Comparison of ENCODE assay signal across 10 mouse cellular contexts in the genomic region with DNA sequence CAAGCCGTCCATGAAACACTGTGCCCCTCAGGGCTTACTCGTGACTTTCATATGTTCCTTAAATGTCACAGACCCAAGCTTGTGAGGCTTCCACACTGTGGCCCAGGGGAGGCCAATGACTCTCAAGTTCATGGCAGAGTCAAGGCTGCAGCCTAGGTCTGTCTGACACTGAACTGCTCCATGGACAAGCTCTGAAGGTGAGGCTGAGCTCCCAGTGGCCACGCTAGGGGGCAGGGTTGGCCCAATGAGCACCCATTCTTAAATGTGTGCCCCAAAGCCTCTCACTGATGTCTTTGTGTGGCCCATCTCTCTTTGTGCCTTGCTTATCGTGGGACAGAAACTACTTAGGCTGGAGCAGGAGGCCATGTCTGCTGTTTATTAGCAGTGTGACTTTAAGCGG. TPM values are rescaled to one million over a fixed set of nuclear protein-coding genes. Genes with fewer than 3 reads are reported as not detected.
A peak's percentile ranks its signal among the peaks of the same experiment; 100 is the strongest.
DNase-seq lines count a peak whose midpoint lies in the region; ATAC-seq and TF ChIP-seq lines count a peak whose summit lies in the region.
"Had no signal": no experiment of that assay in that cellular context is flagged by ENCODE, and none has a peak within 500 bp of the region (broad histone marks: within the 10 kb centered on the region; RNA-seq: fewer than 3 reads in every experiment).

No protein-coding gene starts in this region.

- no peak overlapping the region for H3K4me2 ChIP-seq in heart, postnatal 0 days (ENCODE audit: low read depth, low read length)
- H3K4me2 ChIP-seq in lung, postnatal 0 days (replicated peaks; ENCODE audit: low read depth, low read length) = no peak overlapping the region
- H3K4me2 ChIP-seq: kidney, embryonic 15.5 days; liver, embryonic 13.5 days had no signal

- H3K27me3 ChIP-seq in heart, postnatal 0 days (ENCODE audit: control insufficient read depth, insufficient read depth, low read length) = 0 out of 2 replicates have a peak, but pooled peaks cover 3% of the 10 kb centered on the region
- H3K27me3 ChIP-seq in lung, postnatal 0 days (replicated peaks; ENCODE audit: insufficient read depth, low read length) = no peaks in the 10 kb centered on the region
- H3K27me3 ChIP-seq: kidney, embryonic 15.5 days; liver, embryonic 13.5 days had no signal

- peaks cover 11% of the 10 kb centered on the region for H3K36me3 ChIP-seq in heart, postnatal 0 days (replicated peaks; ENCODE audit: control insufficient read depth, insufficient read depth, low read length)
- H3K36me3 ChIP-seq in lung, postnatal 0 days (ENCODE audit: insufficient read depth, low read length) = no peaks in the 10 kb centered on the region
- H3K36me3 ChIP-seq: liver, embryonic 13.5 days had no signal

- no peak for TF ChIP-seq EP300 in heart, postnatal 0 days (IDR thresholded peaks at IDR 0.05; ENCODE audit: low read depth)
- TF ChIP-seq EP300 in lung, postnatal 0 days (IDR thresholded peaks at IDR 0.05) = no peak

- no peaks in the 10 kb centered on the region for H3K9me3 ChIP-seq in heart, postnatal 0 days (replicated peaks; ENCODE audit: control insufficient read depth, low read length)
- H3K9me3 ChIP-seq in lung, postnatal 0 days (ENCODE audit: low read length) = no peaks in the 10 kb centered on the region
- H3K9me3 ChIP-seq: kidney, embryonic 15.5 days; liver, embryonic 13.5 days had no signal

- peaks cover 15% of the 10 kb centered on the region for H3K4me1 ChIP-seq in heart, postnatal 0 days (ENCODE audit: control insufficient read depth, insufficient read depth)
- H3K4me1 ChIP-seq in lung, postnatal 0 days (ENCODE audit: insufficient read depth, low read depth, low read length) = no peaks in the 10 kb centered on the region

- 73% methylated on average over 5 of the region's 5 CpGs for WGBS in heart, postnatal 0 days
- 67% methylated on average over 5 of the region's 5 CpGs for WGBS in lung, postnatal 0 days

- H3K4me3 ChIP-seq in heart, postnatal 0 days (ENCODE audit: low read depth, low read length) = no peak overlapping the region
- no peak overlapping the region for H3K4me3 ChIP-seq in lung, postnatal 0 days (ENCODE audit: low read depth, low read length)
- H3K4me3 ChIP-seq: kidney, embryonic 15.5 days; liver, embryonic 13.5 days had no signal

- H3K27ac ChIP-seq in heart, postnatal 0 days (ENCODE audit: low read depth) = no peak overlapping the region
- H3K27ac ChIP-seq in lung, postnatal 0 days (ENCODE audit: low read length) = no peak overlapping the region
- H3K27ac ChIP-seq: kidney, embryonic 15.5 days; liver, embryonic 13.5 days had no signal

- ATAC-seq in heart, postnatal 0 days (ENCODE audit: insufficient read depth, low read depth) = no peak
- ATAC-seq in lung, postnatal 0 days = no peak

- no peak for DNase-seq in heart, postnatal 0 days (ENCODE audit: low spot score)
- no peak for DNase-seq in heart, adult 11 months
- DNase-seq in lung, postnatal 0 days (ENCODE audit: low spot score) = no peak
- DNase-seq in lung, postnatal 25 days (ENCODE audit: low spot score) = no peak
- DNase-seq in adrenal gland, adult 8-10 months = peak; percentile 55
- DNase-seq in induced T-regulatory cell, adult 2 months (ENCODE audit: low read depth) = peak; percentile 10
- DNase-seq in frontal cortex, adult 2 months (ENCODE audit: extremely low spot score in 1 of 2, low spot score in 1 of 2) = no peak
- DNase-seq: heart, postnatal 36 days; liver, embryonic 13.5 days had no signal

- H3K9ac ChIP-seq in heart, postnatal 0 days (replicated peaks; ENCODE audit: low read depth, low read length) = no peak overlapping the region
- no peak overlapping the region for H3K9ac ChIP-seq in lung, postnatal 0 days (replicated peaks; ENCODE audit: low read depth)
- H3K9ac ChIP-seq: kidney, embryonic 15.5 days; liver, embryonic 13.5 days had no signal

- 0 out of 2 replicates have a peak, but pooled peaks have one; percentile 11 for TF ChIP-seq CTCF in heart, postnatal 0 days (IDR thresholded peaks at IDR 0.05; ENCODE audit: low read depth)
- TF ChIP-seq CTCF in lung, postnatal 0 days (IDR thresholded peaks at IDR 0.05) = peak; percentile 23; the same call in 1 of the 2 replicates

RNA-seq across cellular contexts. Expression of gene Trp53i11, which starts 33.1 kb away (rescaled TPM):
- 74.3 and 77.2 TPM in 2 replicates for total RNA-seq in heart, postnatal 0 days (2014; rRNA removed; ENCODE audit: low replicate concordance)
- 15.1 and 17.4 TPM in 2 replicates for polyA plus RNA-seq in heart, postnatal 0 days (2015; fragmentation: Nextera tagmentation; extraction: Ambion mirVana)
- 14.8 and 21.1 TPM in 2 replicates for polyA plus RNA-seq in lung, postnatal 0 days (2015; fragmentation: Nextera tagmentation; extraction: Ambion mirVana)
- 100 to 1,000 TPM in 2 of 4 experiments, 10 to 100 TPM in 2; 87.6 to 148 (median 97.6) TPM for total RNA-seq in adrenal gland, adult 8-10 months (2022)
- 80.4 and 85.9 TPM in 2 replicates for polyA plus RNA-seq in frontal cortex, adult 2 months (2012; rRNA removed)

Comparison
In these comparisons a context has a peak if more than half of its experiments do, and no peak if none do; other contexts are left out.
1. DNase-seq: peak in adrenal gland, adult 8-10 months (single experiment) and induced T-regulatory cell, adult 2 months (single experiment); none in heart, postnatal 0 days (single experiment), heart, adult 11 months (single experiment), lung, postnatal 0 days (single experiment), lung, postnatal 25 days (single experiment) and frontal cortex, adult 2 months (0 of 2).